Mouse (Mus musculus) naive thymus-derived CD4-positive, alpha-beta T cell, adult 2 months (primary cell): ENCODE results near the gene Sult6b2.

Experiments used
- DNase-seq: peaks from one replicate; pipeline ENCODE4 v3.0.0-alpha.2; 2011; ENCODE audit warnings: low read depth

The Sult6b2 gene

GRCm38 (mm10) chr6:142738225-142738624 lies 66.1 kb downstream of the Sult6b2 start:
- DNase-seq, result no peak

- peak; percentile 71 for DNase-seq
Observed at GRCm38 (mm10) chr6:142735302-142736005, 68.8 kb downstream of the Sult6b2 start.
